In genomic region chr14:104849274-104849673, GRCm38 (mm10) we compare ENCODE assay signal across 20 mouse cellular contexts.
"Had no signal": no experiment of that assay in that cellular context is flagged by ENCODE, and none has a peak within 500 bp of the region (broad histone marks: within the 10 kb centered on the region; RNA-seq: fewer than 3 reads in every experiment).

No protein-coding gene starts in this region.

- H3K4me3 ChIP-seq: limb, embryonic 12.5 days; limb, embryonic 15.5 days; midbrain, embryonic 15.5 days; neural tube, embryonic 12.5 days; neural tube, embryonic 15.5 days had no signal

- H3K27ac ChIP-seq: limb, embryonic 12.5 days; limb, embryonic 15.5 days; liver, embryonic 14.5 days; macrophage; midbrain, embryonic 15.5 days; neural tube, embryonic 12.5 days; neural tube, embryonic 15.5 days had no signal

- ATAC-seq: liver, postnatal 0 days; lung, postnatal 0 days; midbrain, embryonic 15.5 days had no signal

- H3K36me3 ChIP-seq: limb, embryonic 12.5 days; limb, embryonic 15.5 days; midbrain, embryonic 15.5 days; neural tube, embryonic 12.5 days; neural tube, embryonic 15.5 days had no signal

- H3K9ac ChIP-seq: limb, embryonic 12.5 days; limb, embryonic 15.5 days; liver, embryonic 14.5 days; liver, postnatal 0 days; lung, embryonic 14.5 days; midbrain, embryonic 15.5 days; neural tube, embryonic 12.5 days; neural tube, embryonic 15.5 days had no signal

- H3K9me3 ChIP-seq: limb, embryonic 12.5 days; limb, embryonic 15.5 days; midbrain, embryonic 15.5 days; neural tube, embryonic 12.5 days; neural tube, embryonic 15.5 days had no signal

- DNase-seq: kidney, adult 18-20 months; kidney, adult 9 months; kidney, postnatal 36 days; layer of hippocampus, postnatal 36 days; left cerebral cortex, postnatal 4 days; liver, postnatal 0 days; lung, embryonic 14.5 days; retina, postnatal 1 day; right cerebral cortex, postnatal 25 days; spleen, adult 18-20 months; thymus, adult 18-20 months; thymus, postnatal 4 days had no signal

- H3K27me3 ChIP-seq: limb, embryonic 12.5 days; limb, embryonic 15.5 days; midbrain, embryonic 15.5 days; neural tube, embryonic 12.5 days; neural tube, embryonic 15.5 days had no signal

- H3K4me1 ChIP-seq: limb, embryonic 12.5 days; limb, embryonic 15.5 days; midbrain, embryonic 15.5 days; neural tube, embryonic 12.5 days; neural tube, embryonic 15.5 days had no signal
